Mouse (Mus musculus) neural tube, embryonic 15.5 days (tissue): ENCODE results near the gene 1700001P01Rik. TPM values are rescaled to one million over a fixed set of nuclear protein-coding genes. Genes with fewer than 3 reads are reported as not detected.

Source experiments
- ATAC-seq: fragments of 200-750 bp; cut with Nextera tagmentation; 2 replicates; pipeline ENCODE4 v1.8.0; 2017; ENCODE audit warnings: mild to moderate bottlenecking, moderate TSS enrichment, moderate library complexity; ENCODE audit not compliant: low FRiP score
- H3K27ac ChIP-seq: fragments of 300-500 bp; sonication (generic); replicated peaks from 2 replicates; pipeline ENCODE4 v1.5.1; 2015; ENCODE audit warnings: mild to moderate bottlenecking, inconsistent platforms
- H3K27me3 ChIP-seq: fragments of 300-500 bp; sonication (generic); replicated peaks from 2 replicates; pipeline ENCODE4 v1.6.1; 2015; ENCODE audit warnings: inconsistent platforms
- H3K36me3 ChIP-seq: fragments of 300-500 bp; sonication (generic); 2 replicates; pipeline ENCODE4 v1.6.1; 2015; ENCODE audit warnings: inconsistent platforms
- H3K4me1 ChIP-seq: fragments of 300-500 bp; sonication (generic); 2 replicates; pipeline ENCODE4 v1.6.1; 2015; ENCODE audit warnings: inconsistent platforms
- H3K4me2 ChIP-seq: fragments of 300-500 bp; sonication (generic); 2 replicates; pipeline ENCODE4 v1.6.1; 2015; ENCODE audit warnings: inconsistent platforms, mild to moderate bottlenecking, moderate library complexity
- H3K4me3 ChIP-seq: fragments of 300-500 bp; sonication (generic); replicated peaks from 2 replicates; pipeline ENCODE4 v1.5.1; 2015; ENCODE audit warnings: mild to moderate bottlenecking, inconsistent platforms
- H3K9ac ChIP-seq: fragments of 300-500 bp; sonication (generic); replicated peaks from 2 replicates; pipeline ENCODE4 v1.6.1; 2015; ENCODE audit warnings: mild to moderate bottlenecking, inconsistent platforms
- H3K9me3 ChIP-seq: fragments of 300-500 bp; sonication (generic); replicated peaks from 2 replicates; pipeline ENCODE4 v1.6.1; 2016; ENCODE audit warnings: inconsistent platforms
- WGBS: fragments of 180-500 bp; shearing (Covaris S2); methylation state at CpG from one replicate; pipeline ENCODE4 v1.1.7; 2015; ENCODE audit warnings: mixed read lengths; 5-methylcytosine and 5-hydroxymethylcytosine counted together
- polyA plus RNA-seq: library from polyadenylated mRNA; unstranded; fragments of >200 nt; fragmentation: Nextera tagmentation; extraction: Ambion mirVana; gene quantifications from 2 replicates; pipeline ENCODE4 v1.2.1, GENCODE M21; 2015

Gene 1700001P01Rik
- polyA plus RNA-seq = 0.63 and 0.88 TPM in 2 replicates

- ATAC-seq = no peak
- 39% methylated on average over 17 of the region's 17 CpGs for WGBS
- peaks cover 49% of the 10 kb centered on the region for H3K36me3 ChIP-seq
Measured at GRCm38 (mm10) chr11:97775808-97776496, at the start of gene 1700001P01Rik. 1700001P01Rik (minus strand) TSS chr11:97775918.

GRCm38 (mm10) chr11:97825295-97825694, 49.6 kb upstream of the 1700001P01Rik start:
- Histone ChIP-seq H3K9me3 (no peaks in the 10 kb centered on the region), H3K4me3 (no peak overlapping the region), H3K27me3 (no peaks in the 10 kb centered on the region), H3K4me2 (no peak overlapping the region), H3K4me1 (peaks cover 24% of the 10 kb centered on the region), H3K9ac (no peak overlapping the region), H3K36me3 (peaks cover 60% of the 10 kb centered on the region), H3K27ac (peak overlapping the region; percentile 24)
- WGBS = 85% methylated on average over 10 of the region's 10 CpGs
- ATAC-seq = no peak

More at GRCm38 (mm10) chr11:97775808-97776496, at the start of gene 1700001P01Rik:
- Histone ChIP-seq H3K4me2 (no peak within 1 kb of the TSS), H3K27me3 (no peaks in the 10 kb centered on the region), H3K4me3 (no peak within 1 kb of the TSS), H3K27ac (no peak within 1 kb of the TSS), H3K4me1 (peaks cover 19% of the 10 kb centered on the region), H3K9me3 (no peaks in the 10 kb centered on the region), H3K9ac (no peak within 1 kb of the TSS)

GRCm38 (mm10) chr11:97824895-97825294, 49.2 kb upstream of the 1700001P01Rik start:
- WGBS = 75% methylated on average over 6 of the region's 6 CpGs
- Histone ChIP-seq H3K9me3 (no peaks in the 10 kb centered on the region), H3K27me3 (no peaks in the 10 kb centered on the region), H3K4me1 (peaks cover 26% of the 10 kb centered on the region), H3K36me3 (peaks cover 59% of the 10 kb centered on the region), H3K4me2 (no peak overlapping the region), H3K4me3 (no peak overlapping the region), H3K9ac (no peak overlapping the region), H3K27ac (peak overlapping the region; percentile 24; the same call in 1 of the 2 replicates)
- ATAC-seq = 0 out of 2 replicates have a peak, but pooled peaks have one; percentile 59

GRCm38 (mm10) chr11:97824168-97824567, 48.5 kb upstream of the 1700001P01Rik start:
- Histone ChIP-seq H3K27ac (no peak overlapping the region), H3K4me2 (no peak overlapping the region), H3K4me3 (no peak overlapping the region), H3K27me3 (no peaks in the 10 kb centered on the region), H3K36me3 (peaks cover 59% of the 10 kb centered on the region), H3K4me1 (peaks cover 32% of the 10 kb centered on the region), H3K9ac (no peak overlapping the region), H3K9me3 (no peaks in the 10 kb centered on the region)
- no peak for ATAC-seq
- WGBS = 93% methylated on average over 11 of the region's 11 CpGs

GRCm38 (mm10) chr11:97822840-97823603, 47.3 kb upstream of the 1700001P01Rik start:
- Histone ChIP-seq H3K36me3 (peaks cover 59% of the 10 kb centered on the region), H3K9me3 (no peaks in the 10 kb centered on the region), H3K9ac (no peak overlapping the region), H3K27me3 (no peaks in the 10 kb centered on the region), H3K4me2 (no peak overlapping the region), H3K4me3 (no peak overlapping the region), H3K27ac (no peak overlapping the region), H3K4me1 (peaks cover 42% of the 10 kb centered on the region)
- 79% methylated on average over 20 of the region's 20 CpGs for whole genome bisulfite sequencing
- ATAC-seq = no peak

GRCm38 (mm10) chr11:97821401-97822064, 45.8 kb upstream of the 1700001P01Rik start:
- Histone ChIP-seq H3K9ac (no peak overlapping the region), H3K27ac (no peak overlapping the region), H3K4me3 (no peak overlapping the region), H3K36me3 (peaks cover 49% of the 10 kb centered on the region), H3K27me3 (no peaks in the 10 kb centered on the region), H3K4me2 (no peak overlapping the region), H3K4me1 (peaks cover 52% of the 10 kb centered on the region), H3K9me3 (no peaks in the 10 kb centered on the region)
- WGBS = 95% methylated on average over 8 of the region's 8 CpGs
- no peak for ATAC-seq

- Histone ChIP-seq H3K4me1 (peaks cover 51% of the 10 kb centered on the region), H3K9ac (no peak overlapping the region), H3K27me3 (no peaks in the 10 kb centered on the region), H3K4me3 (no peak overlapping the region), H3K9me3 (no peaks in the 10 kb centered on the region), H3K4me2 (no peak overlapping the region), H3K36me3 (peaks cover 49% of the 10 kb centered on the region), H3K27ac (peak overlapping the region; percentile 18; the same call in 1 of the 2 replicates)
- no peak for ATAC-seq
- WGBS = 60% methylated on average over 4 of the region's 4 CpGs
Measured at GRCm38 (mm10) chr11:97820840-97821239, 45.1 kb upstream of the 1700001P01Rik start.

GRCm38 (mm10) chr11:97819923-97820322, 44.2 kb upstream of the 1700001P01Rik start:
- no peak overlapping the region; the same call in 1 of the 2 replicates for H3K27ac ChIP-seq
- no peak for ATAC-seq
- H3K27me3 ChIP-seq = no peaks in the 10 kb centered on the region
- no peak overlapping the region for H3K9ac ChIP-seq
- H3K9me3 ChIP-seq = no peaks in the 10 kb centered on the region
- peaks cover 57% of the 10 kb centered on the region for H3K4me1 ChIP-seq
- no peak overlapping the region for H3K4me3 ChIP-seq
- 66% methylated on average over 5 of the region's 5 CpGs for WGBS
- peaks cover 52% of the 10 kb centered on the region for H3K36me3 ChIP-seq
- no peak overlapping the region for H3K4me2 ChIP-seq

GRCm38 (mm10) chr11:97819102-97819501, 43.4 kb upstream of the 1700001P01Rik start:
- Histone ChIP-seq H3K4me1 (peaks cover 53% of the 10 kb centered on the region), H3K27ac (peak overlapping the region; percentile 61), H3K9me3 (no peaks in the 10 kb centered on the region), H3K36me3 (peaks cover 54% of the 10 kb centered on the region), H3K27me3 (no peaks in the 10 kb centered on the region), H3K4me3 (no peak overlapping the region), H3K4me2 (no peak overlapping the region), H3K9ac (no peak overlapping the region)
- WGBS = 55% methylated on average over 4 of the region's 4 CpGs
- ATAC-seq = no peak

GRCm38 (mm10) chr11:97818571-97818970, 42.9 kb upstream of the 1700001P01Rik start:
- H3K4me1 ChIP-seq = peaks cover 58% of the 10 kb centered on the region

GRCm38 (mm10) chr11:97818003-97818402, 42.3 kb upstream of the 1700001P01Rik start:
- peaks cover 52% of the 10 kb centered on the region for H3K36me3 ChIP-seq
- 54% methylated on average over 6 of the region's 6 CpGs for WGBS

More at GRCm38 (mm10) chr11:97818571-97818970, 42.9 kb upstream of the 1700001P01Rik start:
- Histone ChIP-seq H3K4me3 (no peak overlapping the region), H3K27me3 (no peaks in the 10 kb centered on the region), H3K9me3 (no peaks in the 10 kb centered on the region), H3K9ac (no peak overlapping the region), H3K27ac (peak overlapping the region; percentile 61), H3K36me3 (peaks cover 52% of the 10 kb centered on the region), H3K4me2 (no peak overlapping the region)
- ATAC-seq = peak; percentile 77
- 4% methylated on average over 4 of the region's 4 CpGs for WGBS

More at GRCm38 (mm10) chr11:97818003-97818402, 42.3 kb upstream of the 1700001P01Rik start:
- Histone ChIP-seq H3K27ac (peak overlapping the region; percentile 61), H3K27me3 (no peaks in the 10 kb centered on the region), H3K9me3 (no peaks in the 10 kb centered on the region), H3K4me1 (peaks cover 61% of the 10 kb centered on the region), H3K4me2 (no peak overlapping the region), H3K9ac (no peak overlapping the region), H3K4me3 (no peak overlapping the region)
- no peak for ATAC-seq
